Mouse (Mus musculus): Measurements from ENCODE around the gene Klk10. TPM values are rescaled to one million over a fixed set of nuclear protein-coding genes. Genes with fewer than 3 reads are reported as not detected.

Klk10 gene
- total and polyA plus RNA-seq, 3 experiments, result not detected

GRCm38 (mm10) chr7:43770701-43771100, 10.1 kb upstream of the Klk10 start:
- H3K79me2 ChIP-seq (replicated peaks; ENCODE audit: control insufficient read depth, extremely low read depth, insufficient read depth, poor library complexity, severe bottlenecking), result no peaks in the 10 kb centered on the region
- in situ Hi-C loops (cut with MboI; ENCODE audit: low pct_ligation_motif_present, low pct_unique_long_range_greater_than_20kb, low sequenced_read_pairs), result no loop called here

GRCm38 (mm10) chr7:43771916-43772315, 8.9 kb upstream of the Klk10 start:
- dilution Hi-C loops (cut with MboI; ENCODE audit: extremely low pct_ligation_motif_present, extremely low pct_unique_long_range_greater_than_20kb, low sequenced_read_pairs), result no loop called here
- Histone ChIP-seq H3K36me3 (replicated peaks in 1 of 2; ENCODE audit: control insufficient read depth in 1 of 2, insufficient read depth in 1 of 2, low read length in 1 of 2) (no peaks in the 10 kb centered on the region), H3K9ac (ENCODE audit: insufficient read depth, low read depth) (no peak overlapping the region), H3K9me3 (replicated peaks; ENCODE audit: low read length) (no peaks in the 10 kb centered on the region), H3K4me2 (ENCODE audit: insufficient read depth, low read depth, poor library complexity, severe bottlenecking) (no peak overlapping the region), H3K4me3 (replicated peaks in 1 of 3; ENCODE audit: low read depth in 2 of 3, low read length in 2 of 3, poor library complexity in 1 of 3) (no peak overlapping the region), H3K27me3 (replicated peaks) (peaks cover 82% of the 10 kb centered on the region), H3K27ac (ENCODE audit: insufficient read depth, low read depth) (no peak overlapping the region), H3K4me1 (ENCODE audit: control insufficient read depth in 1 of 2, insufficient read depth in 2 of 2) (no peaks in the 10 kb centered on the region), H3K79me2 (replicated peaks; ENCODE audit: control insufficient read depth, extremely low read depth, insufficient read depth, poor library complexity, severe bottlenecking) (no peaks in the 10 kb centered on the region)
- TF ChIP-seq JUND (conservative IDR thresholded peaks at IDR 0.05; ENCODE audit: low read depth, low read length), result no peak
- TF ChIP-seq USF1 (IDR thresholded peaks at IDR 0.05; ENCODE audit: low read depth, low read length), result no peak
- TF ChIP-seq JUN (IDR thresholded peaks at IDR 0.05; ENCODE audit: insufficient read depth, low read depth, low read length), result no peak
- TF ChIP-seq MAX (IDR thresholded peaks at IDR 0.05; ENCODE audit: low read length), result no peak
- TF ChIP-seq USF2 (conservative IDR thresholded peaks at IDR 0.05; ENCODE audit: low read depth, low read length), result no peak
- no peak for TF ChIP-seq PAX5 (IDR thresholded peaks at IDR 0.05; ENCODE audit: low read length)
- no peak for TF ChIP-seq MEF2A (IDR thresholded peaks at IDR 0.05; ENCODE audit: borderline replicate concordance, low read depth, low read length)
- no peak for TF ChIP-seq ZKSCAN1 (IDR thresholded peaks at IDR 0.05; ENCODE audit: borderline replicate concordance, low read depth, low read length)
- TF ChIP-seq ETS1 (conservative IDR thresholded peaks at IDR 0.05; ENCODE audit: low read depth, low read length), result no peak
- no peak for TF ChIP-seq ZMIZ1 (IDR thresholded peaks at IDR 0.05; ENCODE audit: low read depth, low read length)
- TF ChIP-seq MAZ (IDR thresholded peaks at IDR 0.05; ENCODE audit: low read depth, low read length), result no peak
- no peak for TF ChIP-seq ZC3H11A (IDR thresholded peaks at IDR 0.05; ENCODE audit: low read depth, low read length)
- TF ChIP-seq TCF12 (IDR thresholded peaks at IDR 0.05; ENCODE audit: low read depth, low read length), result no peak
- TF ChIP-seq IRF4 (IDR thresholded peaks at IDR 0.05; ENCODE audit: low read depth, low read length), result no peak
- no peak for TF ChIP-seq E2F4 (IDR thresholded peaks at IDR 0.05; ENCODE audit: insufficient replicate concordance, low read depth, low read length)
- TF ChIP-seq NRF1 (IDR thresholded peaks at IDR 0.05; ENCODE audit: low read depth, low read length), result no peak
- in situ Hi-C loops (cut with MboI; ENCODE audit: low pct_ligation_motif_present, low pct_unique_long_range_greater_than_20kb, low sequenced_read_pairs), result no loop called here
- DNase-seq (ENCODE audit: extremely low read depth), result no peak

More at GRCm38 (mm10) chr7:43770701-43771100, 10.1 kb upstream of the Klk10 start:
- Histone ChIP-seq H3K4me3 (replicated peaks in 1 of 3; ENCODE audit: low read depth in 2 of 3, low read length in 2 of 3, poor library complexity in 1 of 3) (no peak overlapping the region), H3K36me3 (replicated peaks in 1 of 2; ENCODE audit: control insufficient read depth in 1 of 2, insufficient read depth in 1 of 2, low read length in 1 of 2) (no peaks in the 10 kb centered on the region), H3K4me1 (ENCODE audit: control insufficient read depth in 1 of 2, insufficient read depth in 2 of 2) (no peaks in the 10 kb centered on the region), H3K9ac (ENCODE audit: insufficient read depth, low read depth) (no peak overlapping the region), H3K27me3 (replicated peaks) (peaks cover 77% of the 10 kb centered on the region), H3K27ac (ENCODE audit: insufficient read depth, low read depth) (no peak overlapping the region), H3K9me3 (replicated peaks; ENCODE audit: low read length) (no peaks in the 10 kb centered on the region), H3K4me2 (ENCODE audit: insufficient read depth, low read depth, poor library complexity, severe bottlenecking) (no peak overlapping the region)
- DNase-seq (ENCODE audit: extremely low read depth), result no peak
- TF ChIP-seq PAX5 (IDR thresholded peaks at IDR 0.05; ENCODE audit: low read length), result no peak
- no peak for TF ChIP-seq TBP (conservative IDR thresholded peaks at IDR 0.05; ENCODE audit: low read depth, low read length)
- no peak for TF ChIP-seq HCFC1 (IDR thresholded peaks at IDR 0.05; ENCODE audit: low read depth, low read length)
- no peak for TF ChIP-seq RCOR1 (conservative IDR thresholded peaks at IDR 0.05; ENCODE audit: low read depth, low read length)
- TF ChIP-seq MAFK (IDR thresholded peaks at IDR 0.05; ENCODE audit: insufficient replicate concordance, low read length), result no peak
- TF ChIP-seq GABPA (IDR thresholded peaks at IDR 0.05; ENCODE audit: insufficient replicate concordance, low read depth, low read length), result no peak
- no peak for TF ChIP-seq ELF1 (IDR thresholded peaks at IDR 0.05; ENCODE audit: low read depth, low read length)
- TF ChIP-seq POLR2AphosphoS2 (IDR thresholded peaks at IDR 0.05; ENCODE audit: low read depth, low read length), result no peak
- no peak for TF ChIP-seq E2F4 (IDR thresholded peaks at IDR 0.05; ENCODE audit: insufficient replicate concordance, low read depth, low read length)
- no peak for TF ChIP-seq ETS1 (conservative IDR thresholded peaks at IDR 0.05; ENCODE audit: low read depth, low read length)
- no peak for TF ChIP-seq NRF1 (IDR thresholded peaks at IDR 0.05; ENCODE audit: low read depth, low read length)
- TF ChIP-seq NELFE (IDR thresholded peaks at IDR 0.05; ENCODE audit: low read depth, low read length), result no peak
- TF ChIP-seq JUND (conservative IDR thresholded peaks at IDR 0.05; ENCODE audit: low read depth, low read length), result no peak
- no peak for TF ChIP-seq EP300 (IDR thresholded peaks at IDR 0.05; ENCODE audit: low read length)
- no peak for TF ChIP-seq IRF4 (IDR thresholded peaks at IDR 0.05; ENCODE audit: low read depth, low read length)
- no peak for TF ChIP-seq MAZ (IDR thresholded peaks at IDR 0.05; ENCODE audit: low read depth, low read length)
- TF ChIP-seq USF2 (conservative IDR thresholded peaks at IDR 0.05; ENCODE audit: low read depth, low read length), result no peak
- no peak for TF ChIP-seq CHD1 (IDR thresholded peaks at IDR 0.05; ENCODE audit: low read depth, low read length)
- TF ChIP-seq JUN (IDR thresholded peaks at IDR 0.05; ENCODE audit: insufficient read depth, low read depth, low read length), result no peak
- dilution Hi-C loops (cut with MboI; ENCODE audit: extremely low pct_ligation_motif_present, extremely low pct_unique_long_range_greater_than_20kb, low sequenced_read_pairs), result no loop called here

All from CH12.LX (cell line).